Mouse (Mus musculus) bone marrow macrophage, adult 2 months (primary cell): ENCODE measurements around the gene Dock6. TPM values are rescaled to one million over a fixed set of nuclear protein-coding genes. Genes with fewer than 3 reads are reported as not detected.
"Not testable (repeated sequence)": the region's sequence is repeated elsewhere in the genome, so short reads cannot be mapped to it uniquely, and the experiment has no call there.

Source experiments
- H3K27ac ChIP-seq: 2 replicates; pipeline ENCODE4 v1.5.1; 2012; ENCODE audit warnings: low read depth, low read length; ENCODE audit not compliant: insufficient read depth
- H3K4me1 ChIP-seq: 2 replicates; pipeline ENCODE4 v1.6.1; 2012; ENCODE audit warnings: low read length; ENCODE audit not compliant: control insufficient read depth, insufficient read depth
- H3K4me3 ChIP-seq: 2 replicates; pipeline ENCODE4 v1.5.1; 2012; ENCODE audit warnings: mild to moderate bottlenecking, low read length, moderate library complexity; ENCODE audit not compliant: insufficient read depth
- CTCF ChIP-seq: IDR thresholded peaks from 2 replicates; pipeline ENCODE4 v1.5.1; 2012; ENCODE audit warnings: low read depth, mild to moderate bottlenecking, low read length, moderate library complexity
- POLR2A ChIP-seq: IDR thresholded peaks from 2 replicates; pipeline ENCODE4 v1.6.1; 2012; ENCODE audit warnings: mild to moderate bottlenecking, low read depth, low read length, borderline replicate concordance
- polyA plus RNA-seq: library from polyadenylated mRNA; stranded (reverse); fragments of >200 nt; gene quantifications from 2 replicates; pipeline ENCODE4 v1.2.4, GENCODE M21; 2012; ENCODE audit not compliant: missing spikeins, insufficient read depth, insufficient read length

Gene Dock6
- polyA plus RNA-seq, 1 experiment: 8.7 TPM

GRCm38 (mm10) chr9:21786906-21787305, 65.5 kb downstream of the Dock6 start:
- peak; percentile 41 for TF ChIP-seq CTCF
- no peak for TF ChIP-seq POLR2A
- H3K27ac ChIP-seq: no peak overlapping the region

GRCm38 (mm10) chr9:21786309-21786708, 66.1 kb downstream of the Dock6 start:
- H3K27ac ChIP-seq, H3K4me1 ChIP-seq, H3K4me3 ChIP-seq: not testable (repeated sequence)

More at GRCm38 (mm10) chr9:21786906-21787305, 65.5 kb downstream of the Dock6 start:
- no peak overlapping the region for H3K4me3 ChIP-seq
- H3K4me1 ChIP-seq: no peaks in the 10 kb centered on the region

GRCm38 (mm10) chr9:21784517-21785307, 67.7 kb downstream of the Dock6 start:
- H3K4me3 ChIP-seq: no peak overlapping the region
- H3K4me1 ChIP-seq: no peaks in the 10 kb centered on the region
- TF ChIP-seq POLR2A (no peak), CTCF (no peak)
- no peak overlapping the region for H3K27ac ChIP-seq

GRCm38 (mm10) chr9:21781657-21782468, 70.6 kb downstream of the Dock6 start:
- no peak overlapping the region for H3K27ac ChIP-seq
- H3K4me1 ChIP-seq: no peaks in the 10 kb centered on the region
- TF ChIP-seq POLR2A (no peak), CTCF (no peak)
- no peak overlapping the region for H3K4me3 ChIP-seq

- H3K4me1 ChIP-seq: no peaks in the 10 kb centered on the region
Measured at GRCm38 (mm10) chr9:21777726-21778125, 74.7 kb downstream of the Dock6 start.

GRCm38 (mm10) chr9:21774353-21774752, 78.1 kb downstream of the Dock6 start:
- no peaks in the 10 kb centered on the region for H3K4me1 ChIP-seq
- H3K4me3 ChIP-seq: no peak overlapping the region
- no peak for TF ChIP-seq CTCF
- no peak for TF ChIP-seq POLR2A
- H3K27ac ChIP-seq: no peak overlapping the region

More at GRCm38 (mm10) chr9:21777726-21778125, 74.7 kb downstream of the Dock6 start:
- TF ChIP-seq CTCF: no peak
- TF ChIP-seq POLR2A: no peak
- Histone ChIP-seq H3K4me3 (no peak overlapping the region), H3K27ac (no peak overlapping the region)

- not testable (repeated sequence) for H3K27ac ChIP-seq, H3K4me3 ChIP-seq, H3K4me1 ChIP-seq
Measured at GRCm38 (mm10) chr9:21773396-21773795, 79.0 kb downstream of the Dock6 start.

- TF ChIP-seq CTCF: no peak
- TF ChIP-seq POLR2A: no peak
- Histone ChIP-seq H3K27ac (no peak overlapping the region), H3K4me3 (no peak overlapping the region), H3K4me1 (no peaks in the 10 kb centered on the region)
Measured at GRCm38 (mm10) chr9:21769558-21770183, 82.8 kb downstream of the Dock6 start.

GRCm38 (mm10) chr9:21768511-21769411, 83.7 kb downstream of the Dock6 start:
- H3K27ac ChIP-seq: no peak overlapping the region
- peaks cover 2% of the 10 kb centered on the region; the same call in 1 of the 2 replicates for H3K4me1 ChIP-seq
- H3K4me3 ChIP-seq: no peak overlapping the region
- TF ChIP-seq POLR2A (no peak), CTCF (no peak)
